14 mouse cellular contexts compared by ENCODE assay signal in genomic region chr6:85253275-85253674, GRCm38 (mm10).
DNase-seq lines count a peak whose midpoint lies in the region; ATAC-seq and TF ChIP-seq lines count a peak whose summit lies in the region.
"Had no signal": no experiment of that assay in that cellular context is flagged by ENCODE, and none has a peak within 500 bp of the region (broad histone marks: within the 10 kb centered on the region; RNA-seq: fewer than 3 reads in every experiment).

No protein-coding gene starts in this region.

- no peaks in the 10 kb centered on the region for H3K36me3 ChIP-seq in heart, embryonic 13.5 days
- no peaks in the 10 kb centered on the region for H3K36me3 ChIP-seq in kidney, postnatal 0 days (ENCODE audit: insufficient read depth, low read length)
- no peaks in the 10 kb centered on the region for H3K36me3 ChIP-seq in E14TG2a.4 (ENCODE audit: insufficient read depth, low read length)
- 0 out of 2 replicates have a peak, but pooled peaks cover 4% of the 10 kb centered on the region for H3K36me3 ChIP-seq in forebrain, embryonic 10.5 days (replicated peaks)
- H3K36me3 ChIP-seq: forebrain, embryonic 12.5 days; limb, embryonic 13.5 days; midbrain, embryonic 15.5 days had no signal

- 70% methylated on average over 3 of the region's 3 CpGs for whole genome bisulfite sequencing in heart, embryonic 13.5 days
- 72% methylated on average over 3 of the region's 3 CpGs for WGBS in kidney, postnatal 0 days
- WGBS in forebrain, embryonic 10.5 days = 68% methylated on average over 3 of the region's 3 CpGs

- no peak overlapping the region for H3K4me3 ChIP-seq in heart, embryonic 13.5 days
- H3K4me3 ChIP-seq in kidney, postnatal 0 days (replicated peaks; ENCODE audit: low read depth, low read length) = no peak overlapping the region
- no peak overlapping the region for H3K4me3 ChIP-seq in E14TG2a.4 (replicated peaks; ENCODE audit: low read length)
- no peak overlapping the region for H3K4me3 ChIP-seq in forebrain, embryonic 10.5 days
- H3K4me3 ChIP-seq: forebrain, embryonic 12.5 days; limb, embryonic 13.5 days; midbrain, embryonic 15.5 days had no signal

- peak; percentile 48; the same call in 1 of the 2 replicates for TF ChIP-seq CTCF in kidney, postnatal 0 days (IDR thresholded peaks at IDR 0.05; ENCODE audit: low read depth)
- peak; percentile 15; the same call in 1 of the 2 replicates for TF ChIP-seq CTCF in E14TG2a.4 (conservative IDR thresholded peaks at IDR 0.05; ENCODE audit: low read length)

- DNase-seq in heart, adult 9 months (ENCODE audit: low spot score in 2 of 2) = no peak
- no peak for DNase-seq in kidney, postnatal 0 days (ENCODE audit: low spot score)
- no peak for DNase-seq in kidney, postnatal 14 days
- DNase-seq in cerebellum, postnatal 25 days = no peak
- DNase-seq in forebrain, embryonic 10.5 days (ENCODE audit: extremely low spot score, low spot score) = no peak
- DNase-seq: cerebellum, adult 18-20 months; layer of hippocampus, postnatal 36 days; thymus, postnatal 4 days had no signal

- no peak overlapping the region for H3K9ac ChIP-seq in heart, embryonic 13.5 days
- no peak overlapping the region for H3K9ac ChIP-seq in kidney, postnatal 0 days (ENCODE audit: low read depth, low read length)
- H3K9ac ChIP-seq: forebrain, embryonic 12.5 days; limb, embryonic 13.5 days; midbrain, embryonic 15.5 days had no signal

- no peak overlapping the region for H3K4me2 ChIP-seq in heart, embryonic 13.5 days
- H3K4me2 ChIP-seq in kidney, postnatal 0 days (ENCODE audit: low read length) = no peak overlapping the region
- H3K4me2 ChIP-seq: forebrain, embryonic 12.5 days; limb, embryonic 13.5 days; midbrain, embryonic 15.5 days had no signal

- peaks cover 22% of the 10 kb centered on the region for H3K4me1 ChIP-seq in heart, embryonic 13.5 days
- 0 out of 2 replicates have a peak, but pooled peaks cover 2% of the 10 kb centered on the region for H3K4me1 ChIP-seq in kidney, postnatal 0 days (replicated peaks; ENCODE audit: insufficient read depth, low read length)
- peaks cover 87% of the 10 kb centered on the region for H3K4me1 ChIP-seq in E14TG2a.4 (replicated peaks; ENCODE audit: low read depth, low read length)
- peaks cover 59% of the 10 kb centered on the region for H3K4me1 ChIP-seq in forebrain, embryonic 10.5 days
- H3K4me1 ChIP-seq: midbrain, embryonic 15.5 days had no signal

- H3K9me3 ChIP-seq in heart, embryonic 13.5 days = no peaks in the 10 kb centered on the region
- H3K9me3 ChIP-seq in kidney, postnatal 0 days (replicated peaks; ENCODE audit: low read length) = no peaks in the 10 kb centered on the region
- no peaks in the 10 kb centered on the region for H3K9me3 ChIP-seq in E14TG2a.4 (ENCODE audit: low read length)
- H3K9me3 ChIP-seq in forebrain, embryonic 10.5 days = no peaks in the 10 kb centered on the region
- H3K9me3 ChIP-seq: forebrain, embryonic 12.5 days; limb, embryonic 13.5 days; midbrain, embryonic 15.5 days had no signal

- H3K27me3 ChIP-seq in heart, embryonic 13.5 days (replicated peaks) = no peaks in the 10 kb centered on the region
- H3K27me3 ChIP-seq in kidney, postnatal 0 days (ENCODE audit: insufficient read depth, low read length) = no peaks in the 10 kb centered on the region
- 0 out of 2 replicates have a peak, but pooled peaks cover 5% of the 10 kb centered on the region for H3K27me3 ChIP-seq in E14TG2a.4 (ENCODE audit: insufficient read depth, low read length)
- peaks cover 30% of the 10 kb centered on the region for H3K27me3 ChIP-seq in forebrain, embryonic 10.5 days (ENCODE audit: poor library complexity, severe bottlenecking)
- H3K27me3 ChIP-seq: limb, embryonic 13.5 days; midbrain, embryonic 15.5 days had no signal

- no peak for ATAC-seq in heart, embryonic 13.5 days (ENCODE audit: extremely low read depth, insufficient number of reproducible peaks, low FRiP score, low TSS enrichment)
- ATAC-seq in kidney, postnatal 0 days (replicated peaks; ENCODE audit: low FRiP score, low read depth) = no peak; the same call in 1 of the 2 replicates
- peak; percentile 72 for ATAC-seq in common myeloid progenitor, adult 5-6 weeks (replicated peaks; ENCODE audit: low read depth, poor library complexity, severe bottlenecking)

- H3K27ac ChIP-seq in heart, embryonic 13.5 days (replicated peaks) = peak overlapping the region; percentile 41
- peak overlapping the region; percentile 80 for H3K27ac ChIP-seq in kidney, postnatal 0 days
- H3K27ac ChIP-seq in forebrain, embryonic 10.5 days = no peak overlapping the region
- H3K27ac ChIP-seq: limb, embryonic 13.5 days; midbrain, embryonic 15.5 days had no signal
